Mouse (Mus musculus) cerebellum, adult 2 months (tissue): ENCODE measurements at regions not wholly inside any gene's neighbourhood (a gene's known extent, or its start where the extent isn't known, plus 50 kb on each side); places are given as distances from the start of the nearest gene placed in this dataset.

ENCODE experiments used
- DNase-seq, 2 experiments: peaks; one replicate each; pipeline ENCODE4 v3.0.0; 2021
- H3K27ac ChIP-seq: fragments of 200-500 bp; 2 replicates; pipeline ENCODE4 v1.5.1; 2012; ENCODE audit warnings: low read length, control low read depth, inconsistent platforms; ENCODE audit not compliant: insufficient read depth
- H3K27me3 ChIP-seq: fragments of 200-500 bp; 2 replicates; pipeline ENCODE4 v1.6.1; 2012; ENCODE audit warnings: inconsistent platforms, mild to moderate bottlenecking, low read length, moderate library complexity; ENCODE audit not compliant: control insufficient read depth, insufficient read depth
- H3K4me1 ChIP-seq: fragments of 200-500 bp; 2 replicates; pipeline ENCODE4 v1.6.1; 2011; ENCODE audit warnings: low read length; ENCODE audit not compliant: control insufficient read depth, insufficient read depth
- H3K4me3 ChIP-seq: fragments of 200-500 bp; replicated peaks from 2 replicates; pipeline ENCODE3; 2011; ENCODE audit warnings: mild to moderate bottlenecking, low read depth, low read length, control low read depth; ENCODE audit not compliant: insufficient read depth
- CTCF ChIP-seq: fragments of 200-500 bp; IDR thresholded peaks from 2 replicates; pipeline ENCODE4 v1.5.1; 2011; ENCODE audit warnings: low read depth, mild to moderate bottlenecking, control low read depth, low read length, moderate library complexity, borderline replicate concordance; ENCODE audit not compliant: insufficient read depth
- POLR2A ChIP-seq: fragments of 200-500 bp; IDR thresholded peaks from 2 replicates; pipeline ENCODE4 v1.6.1; 2011; ENCODE audit warnings: low read length, control low read depth, borderline replicate concordance; ENCODE audit not compliant: insufficient read depth
- WGBS: fragments of 180-500 bp; shearing (Covaris S2); methylation state at CpG from one replicate; pipeline ENCODE4 v1.1.7; 2018; 5-methylcytosine and 5-hydroxymethylcytosine counted together

DNA sequence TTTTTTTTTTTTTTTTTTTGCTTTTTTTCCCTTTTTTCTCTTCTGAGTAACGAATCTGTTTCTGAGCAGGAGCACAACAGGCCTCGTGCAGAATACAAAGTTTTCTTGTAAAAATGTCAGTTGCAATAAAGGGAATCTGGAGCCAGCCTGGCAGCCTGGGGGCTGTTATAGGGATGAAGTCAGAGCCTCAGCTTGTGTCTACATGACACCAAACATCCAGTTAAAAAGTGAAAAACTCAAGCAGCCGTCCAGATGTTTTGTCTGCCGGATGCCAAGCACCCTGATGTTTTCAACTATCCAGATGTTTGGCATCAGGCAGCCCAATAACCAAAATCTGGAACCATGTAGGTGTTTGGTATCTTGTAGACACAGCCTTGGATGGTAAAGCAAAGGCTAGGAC is 79.4 kb upstream of the Prep start:
- no peak for DNase-seq
- no peak overlapping the region for H3K27ac ChIP-seq
- 72% methylated on average over 4 of the region's 4 CpGs for WGBS
- TF ChIP-seq CTCF (no peak), POLR2A (no peak)
- H3K4me3 ChIP-seq: no peak overlapping the region
- H3K4me1 ChIP-seq: no peaks in the 10 kb centered on the region
- H3K27me3 ChIP-seq: no peaks in the 10 kb centered on the region

DNA sequence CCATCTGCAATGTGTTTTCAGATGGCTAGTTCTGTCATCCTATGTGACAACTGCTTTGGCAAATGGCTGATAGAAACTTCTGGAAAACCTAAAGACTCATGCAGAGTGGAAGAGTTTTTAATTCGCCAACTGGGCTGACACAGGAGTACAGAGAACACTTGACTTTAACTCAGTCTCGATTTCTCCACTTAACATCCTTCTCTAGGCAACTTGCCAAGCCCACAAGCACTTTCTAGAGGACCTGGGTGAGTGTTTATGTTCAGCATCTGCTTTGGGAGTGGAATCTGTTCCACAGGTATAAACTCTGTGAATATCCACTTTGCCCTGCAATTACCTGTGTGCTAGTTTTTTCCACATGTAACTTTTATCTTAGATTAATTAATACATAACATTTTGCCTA is 85.1 kb upstream of the Prep start:
- no peak for TF ChIP-seq CTCF
- TF ChIP-seq POLR2A: no peak
- no peak overlapping the region for H3K27ac ChIP-seq
- no peak overlapping the region for H3K4me3 ChIP-seq
- H3K27me3 ChIP-seq: no peaks in the 10 kb centered on the region
- 29% methylated on average over 2 of the region's 2 CpGs for WGBS
- no peaks in the 10 kb centered on the region for H3K4me1 ChIP-seq
- DNase-seq: no peak

DNA sequence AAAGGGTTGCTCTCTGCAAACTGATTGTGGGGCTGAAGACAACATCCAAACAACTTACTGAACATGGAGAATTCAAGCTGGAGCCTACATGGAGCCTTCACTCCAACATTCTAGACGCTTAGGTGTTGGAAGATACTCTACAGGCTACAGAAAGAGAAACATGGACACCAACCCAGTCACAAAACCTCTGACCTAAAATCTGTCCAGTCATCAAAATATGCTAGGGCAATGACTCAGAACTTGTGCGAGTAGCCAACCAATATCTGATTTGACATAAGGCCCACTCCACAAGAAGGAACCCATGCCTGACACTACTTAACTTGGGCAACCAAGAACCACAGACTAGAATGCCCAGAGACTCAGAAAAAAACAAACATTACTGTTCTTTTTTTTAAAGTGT is 90.2 kb upstream of the Prep start:
- 95% methylated on average over 2 of the region's 2 CpGs for WGBS
- DNase-seq: no peak

DNA sequence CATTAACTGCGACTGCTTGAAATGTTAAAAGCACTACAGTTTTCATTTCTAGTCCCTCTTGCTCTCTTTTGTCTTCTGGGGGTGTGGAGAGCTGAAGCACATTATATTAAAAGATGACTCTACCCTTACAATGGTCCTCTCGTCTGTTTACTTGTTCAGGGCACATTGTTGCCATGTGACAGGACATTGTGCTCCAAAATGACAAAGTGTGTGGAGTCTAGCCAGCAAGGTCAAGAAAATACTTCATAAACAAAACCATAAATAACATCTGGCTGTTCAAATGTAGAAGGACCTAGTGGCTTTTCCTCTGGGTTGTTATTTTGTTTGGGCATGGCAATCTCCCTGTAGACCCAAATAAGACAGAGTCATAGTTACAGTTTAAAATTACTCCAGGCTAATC is 95.1 kb upstream of the Prep start:
- TF ChIP-seq CTCF (no peak), POLR2A (no peak)
- WGBS: 72% methylated on average over 2 of the region's 2 CpGs

More for the DNA sequence above, 90.2 kb upstream of the Prep start:
- H3K27me3 ChIP-seq: no peaks in the 10 kb centered on the region
- no peak overlapping the region for H3K27ac ChIP-seq
- no peaks in the 10 kb centered on the region for H3K4me1 ChIP-seq
- H3K4me3 ChIP-seq: no peak overlapping the region
- TF ChIP-seq POLR2A (no peak), CTCF (no peak)

DNA sequence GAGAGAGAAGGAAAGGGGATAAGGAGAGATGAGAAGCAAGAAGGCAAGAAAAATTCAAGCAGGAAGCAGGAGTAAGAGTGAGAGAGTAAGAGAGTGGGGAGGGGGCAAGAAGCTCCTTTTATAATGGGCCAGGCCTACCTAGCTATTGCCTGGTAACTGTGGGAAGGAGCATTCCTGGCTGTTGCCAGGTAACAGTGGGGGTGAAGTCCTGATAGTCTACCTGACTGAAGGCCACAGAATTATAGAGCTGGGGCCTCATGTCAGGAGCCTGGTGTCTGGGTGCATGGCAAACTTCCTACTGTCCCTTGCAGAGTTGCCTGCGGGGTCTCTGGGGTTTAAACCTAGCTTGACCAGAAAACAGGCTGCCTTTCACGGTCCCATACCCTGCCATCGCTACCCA is 107.0 kb upstream of the Prep start:
- no peaks in the 10 kb centered on the region for H3K4me1 ChIP-seq
- no peak overlapping the region for H3K27ac ChIP-seq
- no peak for DNase-seq
- H3K27me3 ChIP-seq: no peaks in the 10 kb centered on the region
- TF ChIP-seq POLR2A: no peak
- no peak for TF ChIP-seq CTCF
- no peak overlapping the region for H3K4me3 ChIP-seq
- 82% methylated on average over 3 of the region's 3 CpGs for WGBS

More for the DNA sequence above, 95.1 kb upstream of the Prep start:
- Histone ChIP-seq H3K4me1 (no peaks in the 10 kb centered on the region), H3K27me3 (no peaks in the 10 kb centered on the region), H3K27ac (no peak overlapping the region), H3K4me3 (no peak overlapping the region)
- DNase-seq: no peak

DNA sequence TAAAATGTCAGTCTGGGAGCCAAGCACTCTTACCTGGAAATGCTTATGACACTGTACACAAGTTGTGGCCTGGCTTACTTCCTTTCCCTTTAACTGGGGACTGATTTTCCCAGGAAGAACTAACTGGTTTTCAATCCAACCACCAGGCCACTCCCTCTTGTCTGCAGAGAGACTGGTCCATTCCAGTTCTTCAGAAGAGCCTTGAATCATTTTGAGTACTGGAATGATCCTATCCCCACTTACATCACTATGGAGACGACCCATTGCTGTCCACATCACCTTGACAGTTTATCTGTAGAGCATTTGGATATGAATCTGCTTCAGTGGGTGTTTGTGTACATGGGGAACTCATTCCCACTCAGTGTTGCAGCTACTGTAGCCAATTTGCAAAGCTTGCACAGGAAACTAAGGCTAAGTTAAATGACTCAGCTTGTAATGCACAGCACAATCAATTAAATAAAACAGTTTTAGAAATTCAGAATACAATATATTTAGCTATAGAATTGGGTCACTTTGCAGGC is 121.7 kb upstream of the Prep start:
- Histone ChIP-seq H3K4me3 (no peak overlapping the region), H3K27ac (no peak overlapping the region), H3K27me3 (no peaks in the 10 kb centered on the region), H3K4me1 (no peaks in the 10 kb centered on the region)
- WGBS: 56% methylated on average over 1 of the region's 1 CpGs
- TF ChIP-seq CTCF: no peak
- no peak for TF ChIP-seq POLR2A
- no peak for DNase-seq

DNA sequence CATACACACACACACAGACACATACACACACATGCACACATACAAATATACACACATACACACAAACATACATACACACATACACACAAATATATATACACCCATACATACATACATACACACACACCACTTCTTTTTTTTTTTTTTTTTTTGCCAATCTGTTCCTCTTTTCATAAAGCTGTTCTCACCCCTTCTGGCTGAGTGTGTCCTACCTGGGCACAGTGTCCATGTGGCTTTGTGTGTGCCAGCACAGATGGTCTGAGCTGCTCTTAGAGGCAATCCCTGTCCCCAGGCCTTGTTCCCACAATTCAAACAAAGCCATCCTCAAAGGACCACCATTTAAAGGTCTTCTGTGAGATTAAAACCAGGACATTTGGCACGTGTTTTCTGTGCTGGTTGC is 127.6 kb upstream of the Prep start:
- WGBS: 7% methylated on average over 1 of the region's 1 CpGs
- Histone ChIP-seq H3K27me3 (no peaks in the 10 kb centered on the region), H3K27ac (no peak overlapping the region), H3K4me3 (no peak overlapping the region), H3K4me1 (no peaks in the 10 kb centered on the region)
- TF ChIP-seq POLR2A (no peak), CTCF (no peak)
- DNase-seq: peak; percentile 15 to 45

DNA sequence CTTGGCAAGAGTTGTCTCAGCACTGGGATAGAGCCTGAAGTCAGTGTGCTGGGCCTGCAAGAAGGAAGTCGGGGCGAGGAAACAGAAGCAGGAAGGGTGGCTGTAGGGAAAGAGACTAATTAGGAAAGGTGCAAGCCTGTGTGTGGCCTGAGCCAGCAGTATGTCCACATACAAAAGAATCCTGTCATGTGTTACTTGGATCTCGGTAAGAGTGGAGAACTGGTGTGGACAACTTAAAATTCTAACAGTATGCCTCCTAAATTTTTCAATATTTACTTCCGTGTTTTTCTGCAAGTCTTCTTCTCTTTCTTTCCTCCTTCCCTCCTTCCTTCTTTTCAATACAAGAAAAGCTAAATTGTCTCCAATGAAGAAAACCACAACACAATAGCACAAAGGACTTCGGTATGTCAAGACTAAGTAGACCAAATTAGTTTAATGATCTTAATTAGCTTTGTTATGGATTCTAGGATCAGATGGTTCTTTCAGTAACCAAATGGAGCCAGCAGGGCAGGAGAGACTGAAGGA is 130.0 kb upstream of the Prep start:
- 88% methylated on average over 5 of the region's 5 CpGs for WGBS
- H3K27me3 ChIP-seq: no peaks in the 10 kb centered on the region
- TF ChIP-seq CTCF (no peak), POLR2A (no peak)
- H3K27ac ChIP-seq: no peak overlapping the region
- DNase-seq: no peak
- H3K4me3 ChIP-seq: no peak overlapping the region
- no peaks in the 10 kb centered on the region for H3K4me1 ChIP-seq
